Mouse (Mus musculus) lung, embryonic 15.5 days (tissue): ENCODE results near the gene Kcnk5. TPM values are rescaled to one million over a fixed set of nuclear protein-coding genes. Genes with fewer than 3 reads are reported as not detected.

Experiments
- ATAC-seq: fragments of 200-750 bp; cut with Nextera tagmentation; 2 replicates; pipeline ENCODE4 v1.8.0; 2017; ENCODE audit warnings: moderate number of reproducible peaks, borderline replicate concordance; ENCODE audit not compliant: low FRiP score, low TSS enrichment; ENCODE audit errors: extremely low read depth
- H3K27ac ChIP-seq: fragments of 300-500 bp; sonication (generic); 2 replicates; pipeline ENCODE4 v1.5.1; 2015; ENCODE audit warnings: moderate library complexity, mild to moderate bottlenecking, inconsistent platforms
- H3K27me3 ChIP-seq: fragments of 300-500 bp; sonication (generic); 2 replicates; pipeline ENCODE4 v1.6.1; 2015; ENCODE audit warnings: inconsistent platforms
- H3K36me3 ChIP-seq: fragments of 300-500 bp; sonication (generic); 2 replicates; pipeline ENCODE4 v1.6.1; 2015; ENCODE audit warnings: inconsistent platforms
- H3K4me1 ChIP-seq: fragments of 300-500 bp; sonication (generic); 2 replicates; pipeline ENCODE4 v1.6.1; 2015; ENCODE audit warnings: inconsistent platforms
- H3K4me2 ChIP-seq: fragments of 300-500 bp; sonication (generic); 2 replicates; pipeline ENCODE4 v1.6.1; 2015; ENCODE audit warnings: inconsistent platforms, mild to moderate bottlenecking, moderate library complexity
- H3K4me3 ChIP-seq: fragments of 300-500 bp; sonication (generic); 2 replicates; pipeline ENCODE4 v1.5.1; 2015; ENCODE audit warnings: mild to moderate bottlenecking, inconsistent platforms
- H3K9ac ChIP-seq: fragments of 300-500 bp; sonication (generic); 2 replicates; pipeline ENCODE4 v1.6.1; 2015; ENCODE audit warnings: inconsistent platforms
- H3K9me3 ChIP-seq: fragments of 300-500 bp; sonication (generic); 2 replicates; pipeline ENCODE4 v1.6.1; 2016; ENCODE audit warnings: inconsistent platforms
- WGBS: fragments of 180-500 bp; shearing (Covaris S2); methylation state at CpG from one replicate; pipeline ENCODE4 v1.1.7; 2015; 5-methylcytosine and 5-hydroxymethylcytosine counted together
- polyA plus RNA-seq: library from polyadenylated mRNA; unstranded; fragments of >200 nt; fragmentation: Nextera tagmentation; extraction: Ambion mirVana; gene quantifications from 2 replicates; pipeline ENCODE4 v1.2.1, GENCODE M21; 2015

The Kcnk5 gene
- polyA plus RNA-seq, 1 experiment from 2014 or later = 12.3 TPM

DNA sequence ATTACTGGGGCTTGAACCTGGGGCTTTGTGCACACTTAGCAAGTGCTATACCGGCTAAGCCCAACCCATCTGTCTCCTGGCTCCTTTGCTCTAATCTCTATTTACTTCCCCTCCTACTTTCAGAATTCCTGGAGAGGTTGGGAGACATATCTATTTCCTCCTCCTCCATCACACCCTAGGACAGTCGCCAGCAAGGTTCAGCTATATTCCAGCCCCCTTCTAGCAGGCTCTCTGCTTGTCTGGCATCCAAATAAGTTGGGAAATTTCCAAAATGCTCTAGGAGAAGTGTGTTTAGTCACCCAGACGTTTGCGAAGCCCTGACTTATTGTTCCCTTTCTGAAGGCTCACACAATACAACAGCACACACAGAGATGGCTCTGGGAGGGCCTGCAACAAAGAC, 78.4 kb downstream of the Kcnk5 start:
- ATAC-seq = no peak
- Histone ChIP-seq H3K9ac (no peak overlapping the region), H3K4me2 (no peak overlapping the region), H3K27me3 (no peaks in the 10 kb centered on the region), H3K27ac (no peak overlapping the region), H3K4me1 (0 out of 2 replicates have a peak, but pooled peaks cover 7% of the 10 kb centered on the region), H3K36me3 (no peaks in the 10 kb centered on the region), H3K4me3 (no peak overlapping the region), H3K9me3 (no peaks in the 10 kb centered on the region)
- WGBS = 20% methylated on average over 4 of the region's 4 CpGs

DNA sequence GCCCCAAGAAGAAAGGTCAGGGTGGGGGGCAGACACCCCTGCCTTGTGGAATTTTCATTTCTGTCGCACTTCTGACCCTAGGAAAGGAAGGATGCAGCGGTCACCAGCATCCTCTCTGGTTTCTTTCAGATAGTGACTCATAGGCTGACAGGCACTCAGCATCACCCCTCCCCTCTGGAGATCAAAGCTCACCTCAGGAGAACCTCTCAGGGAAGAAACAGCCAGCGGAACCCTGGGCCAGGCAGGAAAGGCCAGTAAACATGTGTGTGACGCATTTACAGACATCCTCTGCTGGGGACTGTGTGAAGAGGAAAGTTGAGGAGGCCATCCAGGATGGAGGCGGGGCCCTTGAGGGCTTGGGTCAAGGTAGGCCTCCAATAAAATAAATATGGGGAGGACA, 83.5 kb downstream of the Kcnk5 start:
- Histone ChIP-seq H3K27me3 (no peaks in the 10 kb centered on the region), H3K36me3 (no peaks in the 10 kb centered on the region), H3K4me1 (0 out of 2 replicates have a peak, but pooled peaks cover 4% of the 10 kb centered on the region), H3K9ac (no peak overlapping the region), H3K4me3 (no peak overlapping the region), H3K4me2 (no peak overlapping the region), H3K27ac (no peak overlapping the region), H3K9me3 (no peaks in the 10 kb centered on the region)
- 18% methylated on average over 5 of the region's 5 CpGs for WGBS
- ATAC-seq = peak; percentile 57; the same call in 1 of the 2 replicates

DNA sequence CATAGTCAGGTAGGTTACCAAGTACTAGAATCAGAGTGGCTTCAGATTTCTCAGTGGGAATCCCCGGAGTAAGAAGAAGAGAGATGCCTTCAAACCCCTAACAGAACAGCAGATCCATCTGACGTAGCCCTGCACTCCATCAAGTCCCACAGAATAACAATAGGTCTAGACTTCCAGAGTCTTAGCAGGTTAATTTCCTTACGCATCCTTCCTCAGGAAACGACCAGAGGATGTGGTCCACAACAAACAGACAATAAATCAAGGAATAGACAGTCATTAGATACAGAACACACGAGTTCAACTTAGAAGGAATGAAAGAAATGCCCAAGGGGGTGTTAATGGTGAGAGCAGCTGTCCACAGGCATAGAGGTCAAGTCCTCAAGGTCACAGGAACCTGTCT, 86.7 kb downstream of the Kcnk5 start:
- no peak for ATAC-seq
- H3K4me1 ChIP-seq = no peaks in the 10 kb centered on the region
- 42% methylated on average over 5 of the region's 5 CpGs for WGBS
- no peaks in the 10 kb centered on the region for H3K9me3 ChIP-seq
- H3K9ac ChIP-seq = no peak overlapping the region
- no peak overlapping the region for H3K4me2 ChIP-seq
- no peaks in the 10 kb centered on the region for H3K27me3 ChIP-seq
- no peak overlapping the region for H3K4me3 ChIP-seq
- no peaks in the 10 kb centered on the region for H3K36me3 ChIP-seq
- no peak overlapping the region for H3K27ac ChIP-seq

DNA sequence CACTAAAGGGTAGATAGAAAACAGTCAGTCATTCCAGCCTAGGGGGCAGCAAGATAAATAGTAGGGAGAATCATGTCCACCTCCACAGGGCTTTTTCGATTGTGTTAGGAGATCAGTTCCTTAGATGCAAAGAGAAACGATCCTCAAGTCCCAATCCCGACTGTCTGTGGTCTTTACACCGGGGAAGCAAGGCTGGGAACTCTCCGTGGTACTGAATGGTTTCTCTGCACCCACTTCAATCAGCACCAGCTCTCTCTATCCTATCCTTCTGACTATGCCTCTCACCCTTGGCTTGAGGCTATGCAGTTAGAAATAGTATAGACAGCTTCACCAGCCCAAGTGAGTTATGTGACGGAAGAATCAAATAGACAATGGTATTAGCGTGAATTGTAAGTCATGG, 88.1 kb downstream of the Kcnk5 start:
- Histone ChIP-seq H3K4me1 (no peaks in the 10 kb centered on the region), H3K27me3 (no peaks in the 10 kb centered on the region), H3K4me2 (no peak overlapping the region), H3K36me3 (no peaks in the 10 kb centered on the region), H3K27ac (no peak overlapping the region), H3K4me3 (no peak overlapping the region), H3K9me3 (no peaks in the 10 kb centered on the region), H3K9ac (no peak overlapping the region)
- ATAC-seq = no peak
- WGBS = 16% methylated on average over 7 of the region's 7 CpGs

Other genes with a start within 250 kb of the Kcnk5 start
- 71.5 and 73.0 TPM in 2 replicates for gene Gng2, start 204.2 kb downstream of the Kcnk5 start, polyA plus RNA-seq
- gene Saysd1, start 43.3 kb downstream of the Kcnk5 start, polyA plus RNA-seq = 12.0 and 13.1 TPM in 2 replicates
- gene Kcnk16, start 87.4 kb upstream of the Kcnk5 start, polyA plus RNA-seq = 1.3 and 3.0 TPM in 2 replicates
- 15.0 and 21.2 TPM in 2 replicates for gene Nudt13, start 112.9 kb upstream of the Kcnk5 start, polyA plus RNA-seq
- 49.1 and 50.0 TPM in 2 replicates for gene Ecd, start 166.3 kb upstream of the Kcnk5 start, polyA plus RNA-seq
- 32.4 and 35.8 TPM in 2 replicates for gene Fam149b, start 166.4 kb upstream of the Kcnk5 start, polyA plus RNA-seq
- 190 and 191 TPM in 2 replicates for gene Dnajc9, start 207.1 kb upstream of the Kcnk5 start, polyA plus RNA-seq
- gene Mrps16, start 211.8 kb upstream of the Kcnk5 start, polyA plus RNA-seq = 90.3 and 93.7 TPM in 2 replicates